Mouse (Mus musculus): ENCODE data around the gene Clic1.
A peak's percentile ranks its signal among the peaks of the same experiment; 100 is the strongest.

Clic1 gene

DNA sequence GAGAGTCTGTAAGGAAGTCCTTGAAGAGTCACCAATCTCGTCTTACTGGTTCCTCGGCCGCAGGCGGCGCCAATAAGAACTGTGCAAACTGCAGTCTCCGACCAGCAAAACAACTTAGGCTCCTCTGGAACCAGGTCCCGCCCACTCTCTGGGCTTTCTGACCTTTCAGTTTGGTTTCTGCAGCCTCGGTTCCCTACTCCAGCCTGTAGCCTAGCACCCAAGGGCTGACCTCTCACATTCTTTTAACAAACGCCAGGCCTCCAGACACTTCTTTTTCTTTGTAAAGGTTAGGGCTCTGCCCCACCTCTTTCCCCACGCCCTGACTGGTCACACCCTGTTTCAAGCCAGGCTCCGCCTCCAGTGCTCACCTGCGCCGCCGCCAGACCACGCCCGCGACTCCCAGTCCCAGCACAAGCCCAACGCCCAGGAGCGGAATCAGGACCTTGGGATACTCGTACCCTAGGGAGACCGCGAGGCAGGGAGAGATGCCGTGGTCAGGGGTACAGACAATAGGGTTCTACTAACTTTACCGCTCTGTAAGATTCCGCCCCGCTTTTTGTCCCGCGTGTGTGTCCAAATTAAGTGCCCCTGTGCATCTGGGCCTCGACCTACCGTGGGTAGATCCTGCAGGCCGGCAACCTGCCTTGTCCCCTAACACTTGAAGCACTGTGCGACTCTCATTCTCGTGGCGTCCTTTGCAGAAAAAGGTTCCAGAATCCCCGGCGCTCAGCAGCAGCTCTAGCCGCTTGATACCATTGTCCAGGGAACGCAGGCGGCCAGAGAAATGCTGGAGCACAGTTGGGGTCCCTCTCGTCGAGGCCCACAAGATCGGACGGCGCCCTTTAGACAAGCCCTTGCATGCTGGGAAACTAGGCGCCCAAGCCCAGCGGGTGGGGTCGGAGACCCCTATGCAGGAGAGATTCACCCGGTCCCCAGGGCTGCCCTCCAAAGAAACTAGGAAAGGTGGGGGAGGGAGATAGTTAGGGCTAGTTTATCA, 15.5 kb downstream of the Clic1 start, which contains the start of gene Ly6g6c:
Ly6g6c (plus strand) TSS at position 438 of the 997 bp plus-strand sequence.
- peak; percentile 92 for DNase-seq

DNA sequence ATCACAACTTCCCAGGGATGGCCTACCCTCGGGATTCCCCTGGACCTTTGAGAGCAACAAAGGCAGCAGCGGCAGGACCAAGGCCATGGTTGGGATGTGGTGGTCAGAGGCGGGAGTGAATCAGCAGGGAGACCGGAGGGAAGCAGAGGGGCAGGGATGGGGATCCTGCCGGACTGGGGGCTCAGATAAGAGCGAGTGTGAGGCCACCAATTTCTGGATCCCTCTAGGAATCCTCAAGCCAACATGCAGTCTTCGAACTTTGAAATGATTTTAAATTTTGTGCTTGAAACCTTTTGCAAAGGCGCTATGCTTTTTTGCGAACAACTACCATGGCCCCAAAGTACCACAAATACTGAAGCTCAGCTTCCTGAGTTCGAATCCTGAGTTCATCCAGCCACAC, 16.3 kb downstream of the Clic1 start, which contains the start of gene Mpig6b:
Mpig6b (minus strand) TSS at position 101 of the 400 bp plus-strand sequence.
- no peak for DNase-seq

DNA sequence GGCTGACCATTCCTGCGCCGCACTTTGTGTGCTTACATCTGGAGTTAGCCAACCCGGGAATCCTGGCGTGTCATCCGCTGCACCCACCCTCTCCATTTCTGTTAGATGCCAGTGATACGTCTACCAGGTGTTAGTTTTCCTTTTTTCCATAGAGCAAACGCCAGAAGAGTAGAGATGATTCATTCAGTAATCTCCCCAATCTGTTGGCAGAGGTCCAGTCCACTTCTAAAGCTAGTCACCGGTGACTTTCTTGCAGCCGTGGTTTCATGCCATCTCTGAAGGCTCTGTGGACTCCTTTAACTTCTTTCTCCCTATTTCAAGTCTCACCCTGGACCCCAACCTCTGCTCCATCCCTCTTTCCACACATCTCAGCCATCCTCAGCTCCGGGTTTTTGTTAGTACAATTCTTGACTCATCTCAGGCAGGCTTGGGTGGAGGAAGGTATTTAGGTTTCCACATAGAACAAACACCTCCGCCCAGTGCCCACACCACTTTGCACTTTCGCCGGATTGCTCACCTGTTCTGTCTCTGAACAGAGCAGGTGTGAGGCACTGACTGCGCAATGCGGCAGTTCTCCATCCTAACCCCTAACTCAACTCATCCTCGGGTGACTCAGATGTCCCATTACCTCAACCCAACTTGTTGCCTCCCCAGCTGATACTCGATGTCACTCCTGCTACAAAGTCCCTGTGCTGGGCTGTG, 18.6 kb downstream of the Clic1 start:
- no peak for DNase-seq

DNA sequence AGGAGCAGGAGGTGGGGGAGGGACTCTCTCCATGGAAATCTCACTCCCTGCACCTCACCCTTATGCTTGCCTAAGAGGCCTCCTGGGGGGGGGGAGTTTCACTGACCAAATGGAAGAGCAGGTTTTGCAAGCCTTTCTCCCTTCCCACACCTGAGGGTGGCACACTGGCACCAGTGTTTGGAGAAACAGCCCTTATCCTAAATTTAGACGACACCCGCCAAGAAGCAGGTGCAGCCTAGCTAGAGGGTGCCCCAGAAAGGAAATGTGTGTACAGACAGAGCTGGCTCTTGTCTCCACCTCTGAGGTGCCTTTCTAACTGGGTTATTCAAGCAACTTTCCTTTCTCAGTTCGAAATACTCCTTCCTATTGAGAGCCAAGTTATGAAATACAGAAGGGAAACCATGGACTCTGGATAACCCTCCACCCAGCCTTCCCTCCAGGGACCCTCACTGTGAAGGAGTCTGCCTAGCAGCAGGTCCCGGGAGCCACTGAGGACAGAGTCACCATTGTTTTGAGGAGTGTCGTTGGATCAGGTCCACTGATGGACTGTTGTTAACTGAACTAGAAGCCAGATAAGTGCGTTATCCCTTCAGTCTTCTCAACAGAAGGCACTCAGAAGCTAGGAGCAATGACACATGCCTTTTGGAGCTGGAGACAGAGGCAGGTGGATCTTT, 20.9 kb downstream of the Clic1 start:
- DNase-seq, result peak; percentile 74

DNA sequence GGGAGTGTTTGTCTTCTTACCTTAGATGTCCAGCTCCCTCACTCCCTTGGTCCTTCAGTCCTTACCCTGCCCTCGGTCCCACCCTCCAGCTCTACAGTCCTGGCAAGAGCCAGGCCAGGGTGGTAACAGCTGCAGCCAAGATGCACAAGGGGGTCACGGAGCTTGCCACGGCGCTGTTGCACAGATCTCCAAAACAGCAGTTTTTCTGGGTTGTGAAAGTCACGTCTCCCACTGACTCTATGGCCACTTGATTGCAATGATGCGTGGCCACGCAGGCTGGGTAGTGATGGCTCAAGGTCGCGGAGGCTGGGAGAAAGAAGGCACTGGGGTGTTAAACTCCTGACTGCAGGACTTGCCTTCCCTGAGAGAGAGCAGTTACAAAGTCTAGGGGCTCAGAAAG, 21.7 kb downstream of the Clic1 start:
- DNase-seq, result no peak

DNA sequence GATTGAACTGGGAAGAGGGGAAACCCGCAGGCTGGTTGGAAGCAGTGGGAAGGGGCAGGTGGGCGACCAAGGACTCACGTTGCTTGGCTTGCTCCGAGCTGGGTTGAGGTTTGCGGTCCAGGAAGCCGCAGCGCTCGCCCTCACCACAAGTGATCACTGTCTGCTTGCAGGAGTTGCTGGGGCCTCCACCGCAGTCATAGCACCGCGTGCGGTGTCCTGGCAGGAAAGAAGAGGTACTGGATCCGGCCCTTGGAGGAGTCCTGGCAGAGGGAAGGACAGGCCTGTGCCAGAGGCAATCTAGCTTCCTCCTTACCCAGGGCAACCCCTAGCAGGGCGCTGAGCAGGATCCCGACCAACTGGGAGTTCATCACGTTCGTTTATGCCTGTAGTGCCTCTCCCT, 24.3 kb downstream of the Clic1 start:
- no peak for DNase-seq

DNA sequence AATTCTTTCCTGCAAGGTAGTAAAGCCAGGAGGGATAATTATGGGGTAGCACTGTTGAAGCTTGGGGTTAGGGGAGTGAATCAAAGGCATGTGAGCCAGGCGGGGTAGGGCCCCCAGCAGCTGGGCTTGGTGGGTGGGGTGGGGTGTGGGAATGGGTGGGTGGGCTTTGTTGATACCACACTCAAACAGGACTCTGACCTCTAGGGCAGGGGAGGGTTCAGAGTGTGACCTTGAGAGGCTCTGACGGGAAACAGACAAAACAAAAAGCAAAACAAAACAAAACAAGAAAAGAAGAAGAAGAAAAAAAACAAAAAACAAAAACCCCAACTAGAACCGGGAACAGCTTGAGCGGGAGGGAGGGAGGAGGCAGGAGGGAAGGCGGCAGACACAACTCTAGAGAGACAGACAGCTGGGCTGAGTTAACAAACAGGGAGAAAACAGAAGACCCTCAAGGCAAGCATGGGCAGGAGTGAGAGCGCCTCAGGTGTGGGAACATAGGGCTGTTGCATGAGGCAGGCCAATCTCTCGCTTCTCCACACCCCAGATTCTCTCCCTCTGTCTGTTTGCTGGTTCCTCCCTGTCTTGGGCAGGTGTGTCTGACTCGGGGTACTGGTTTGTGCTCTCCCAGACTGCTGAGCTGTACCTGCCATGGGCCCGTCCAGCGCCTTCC, 26.9 kb downstream of the Clic1 start, which contains the start of gene Ly6g6e:
Ly6g6e (plus strand) TSS at position 396 of the 670 bp plus-strand sequence.
- DNase-seq, result no peak

DNA sequence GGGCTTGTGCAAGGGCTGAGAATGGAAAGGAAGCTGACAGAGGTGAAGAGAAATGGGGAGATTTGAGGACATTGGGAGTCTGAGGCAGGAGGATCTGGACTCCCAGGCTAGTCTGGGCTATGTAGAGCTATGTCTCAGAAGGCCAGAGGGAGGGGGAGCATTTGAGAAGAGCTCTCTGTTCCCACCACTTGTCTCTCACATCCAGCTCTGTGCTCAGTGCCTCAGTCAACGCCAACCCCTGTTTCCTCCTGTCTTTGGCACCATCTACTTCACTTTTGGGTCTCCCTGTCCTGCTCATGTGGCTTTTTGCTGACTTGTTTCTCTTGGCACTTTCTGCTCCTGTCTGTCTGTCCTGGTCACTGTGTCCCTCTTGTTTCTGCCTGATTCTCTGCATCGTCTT, 27.5 kb downstream of the Clic1 start:
- no peak for DNase-seq

DNA sequence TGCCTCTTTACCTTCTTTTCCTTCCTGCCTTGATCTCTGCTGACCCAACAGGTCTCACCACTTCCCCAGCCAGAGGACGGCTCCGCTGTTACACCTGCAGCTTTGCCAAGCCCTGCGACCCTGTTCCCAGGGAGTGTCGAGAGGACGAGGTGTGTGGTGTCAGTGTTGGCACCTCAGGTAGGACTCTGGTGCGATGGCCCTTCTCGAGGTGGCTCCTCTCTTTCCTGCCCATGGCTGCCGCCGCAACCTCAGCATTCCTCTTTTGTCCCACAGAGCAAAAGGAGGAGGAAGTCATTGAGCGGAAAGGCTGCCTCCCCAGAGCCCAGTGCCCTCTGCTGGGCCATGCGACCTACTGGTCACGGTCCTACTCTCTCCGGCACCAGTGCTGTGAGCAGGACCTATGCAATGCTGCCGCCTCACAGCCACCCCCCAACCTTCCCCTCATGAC, 28.0 kb downstream of the Clic1 start, which contains the start of gene Ly6g6d:
Ly6g6d (minus strand) TSS at position 280 of the 448 bp plus-strand sequence.
- DNase-seq, result peak; percentile 80

DNA sequence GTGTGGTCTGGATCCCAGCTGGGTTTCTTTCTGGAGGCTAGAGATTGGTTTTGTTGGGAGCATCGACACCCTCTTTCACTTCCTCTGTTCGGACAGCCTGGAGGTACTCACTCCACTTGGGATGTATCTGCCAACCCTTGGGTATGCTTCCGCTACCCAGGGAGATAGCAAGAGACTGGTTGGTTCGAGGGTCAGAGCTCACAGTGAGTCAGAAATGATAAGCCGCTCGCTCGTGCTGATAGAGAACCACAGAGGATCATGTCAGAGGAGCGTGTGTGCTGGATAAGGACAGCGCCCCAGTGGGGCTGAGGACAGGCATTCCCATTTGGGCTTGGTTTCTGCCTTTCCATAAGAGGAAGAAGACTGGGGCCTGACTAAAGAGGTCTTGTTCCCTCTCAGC, 30.0 kb downstream of the Clic1 start:
- DNase-seq, result no peak

DNA sequence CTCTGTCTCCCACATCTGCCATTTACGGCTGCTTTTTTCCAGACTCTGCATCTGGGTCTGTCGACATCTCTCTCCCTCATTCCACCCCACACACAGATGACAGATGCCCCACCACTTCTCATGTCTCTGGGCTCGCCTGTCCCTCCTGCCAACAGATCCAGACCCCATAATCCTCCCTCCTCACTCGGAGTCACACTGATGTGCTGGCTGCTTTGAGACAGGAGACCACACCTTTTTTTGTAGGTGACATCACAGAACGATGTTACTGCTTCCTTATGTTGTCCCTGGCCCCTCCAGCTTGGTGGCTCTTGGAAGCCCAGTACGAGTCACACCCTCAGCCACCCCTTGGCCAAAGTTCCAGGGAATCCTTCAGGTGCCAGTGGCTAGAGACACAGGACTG, 30.5 kb downstream of the Clic1 start:
- DNase-seq, result no peak

DNA sequence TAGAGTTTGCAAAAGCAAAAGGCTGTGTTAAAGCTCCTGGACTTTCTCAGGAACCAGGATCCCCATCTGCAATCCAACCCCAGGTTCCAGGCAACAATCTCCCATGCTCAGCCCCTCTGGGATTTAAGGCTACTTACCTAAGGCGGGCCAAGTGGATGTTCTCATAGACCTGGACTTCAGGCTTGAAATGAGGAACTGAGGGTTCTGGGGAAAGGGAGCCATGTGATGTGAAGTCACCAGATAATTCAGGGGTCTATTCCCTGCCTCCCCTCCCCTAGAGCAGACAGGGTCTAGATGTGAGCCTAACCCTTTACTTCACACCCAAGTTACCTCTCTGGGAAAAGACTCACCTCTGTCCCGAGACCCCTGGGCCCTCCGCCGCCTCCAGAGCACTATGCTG, 30.9 kb downstream of the Clic1 start:
- no peak for DNase-seq

DNA sequence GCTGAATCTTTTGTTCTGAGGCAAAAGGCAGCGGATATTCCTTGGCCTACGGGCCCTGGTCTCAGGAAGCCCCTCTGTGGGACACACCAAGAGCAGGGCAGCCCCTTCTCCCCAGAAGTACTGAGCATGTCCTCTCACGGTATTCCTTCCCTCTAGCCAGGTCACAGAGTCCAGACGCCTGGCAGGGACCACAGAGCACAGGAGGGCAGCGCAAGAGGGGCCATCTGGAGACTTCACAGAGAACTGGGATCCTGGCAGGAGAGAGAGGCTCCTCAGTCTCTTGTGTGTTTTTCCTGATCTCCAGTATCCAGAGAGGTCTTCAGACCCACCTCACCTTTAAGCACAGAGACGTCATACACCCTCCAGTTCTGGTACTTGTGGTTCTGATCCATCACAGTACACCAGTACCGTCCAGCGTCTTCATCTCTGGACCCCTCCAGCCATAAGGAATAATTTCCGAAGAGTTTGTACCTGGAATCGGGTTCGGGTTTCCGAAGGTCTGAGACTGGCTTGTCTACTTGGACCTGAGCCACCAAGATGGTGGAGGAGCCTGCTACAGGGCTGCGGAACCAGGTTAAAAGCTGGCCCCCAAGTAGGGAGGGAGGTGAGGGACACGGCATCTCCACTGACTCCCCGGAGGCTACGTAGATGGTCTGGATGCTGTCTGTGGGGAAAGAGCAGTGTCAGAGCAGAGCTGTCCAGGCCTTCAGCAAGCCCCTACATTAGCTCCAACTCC, 33.2 kb downstream of the Clic1 start:
- no peak for DNase-seq

DNA sequence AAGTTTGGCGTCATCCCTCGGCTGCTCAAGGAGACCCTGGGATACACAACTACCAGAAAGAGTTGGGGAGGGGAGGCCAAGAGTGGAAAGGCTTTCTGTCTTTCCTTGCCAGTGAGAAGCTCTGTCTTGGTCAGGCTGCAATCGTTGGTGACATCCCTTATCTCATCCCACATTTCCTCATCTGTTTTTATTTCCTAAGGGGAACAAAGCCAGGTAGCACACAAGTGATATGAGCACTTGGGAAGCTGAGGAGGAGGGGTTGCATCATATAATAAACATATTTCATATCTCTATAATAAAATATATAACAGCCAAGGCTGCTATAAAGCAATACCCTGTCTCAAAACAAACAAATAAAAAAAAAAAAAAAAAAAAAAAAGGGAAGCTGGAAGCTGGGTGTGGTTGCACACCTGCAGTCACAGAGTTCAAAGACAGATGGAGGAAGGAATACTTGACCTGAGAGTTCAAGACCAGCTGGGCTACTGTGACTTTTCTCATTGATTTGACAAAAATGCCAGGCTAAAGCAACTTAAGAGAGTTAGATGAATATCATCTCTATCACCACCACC, 34.2 kb downstream of the Clic1 start:
- no peak for DNase-seq

DNA sequence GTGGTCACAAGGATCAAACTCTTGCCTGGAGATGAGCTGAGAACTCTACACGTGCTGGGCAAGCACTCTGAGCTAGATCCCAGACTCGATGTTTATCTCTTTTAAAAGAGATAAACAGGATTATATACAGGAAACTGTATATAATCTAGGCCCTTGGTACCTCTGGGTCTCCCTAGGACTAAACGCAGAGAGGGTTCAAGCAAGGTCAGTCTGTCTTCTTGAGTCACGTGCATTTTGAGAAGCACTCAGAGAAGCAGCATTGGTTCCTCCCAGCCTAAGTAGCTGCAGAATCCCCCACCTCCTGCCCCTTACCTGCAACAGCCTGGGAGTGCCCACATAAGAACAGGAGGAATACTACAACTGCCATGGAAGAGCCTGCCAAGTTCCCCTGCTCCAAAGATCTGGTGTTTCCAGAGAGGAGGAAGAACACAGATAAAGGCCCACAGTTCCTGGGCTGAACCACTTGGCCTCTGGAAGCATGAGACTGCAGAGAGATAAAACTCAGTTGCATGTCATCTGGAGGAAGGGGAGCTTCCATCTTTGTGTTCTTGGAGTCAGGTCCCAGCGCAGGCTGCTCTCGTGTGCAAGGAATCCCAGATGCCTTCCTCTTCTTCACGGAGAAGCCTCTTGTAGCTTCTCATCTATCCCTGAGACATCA, 35.6 kb downstream of the Clic1 start, which contains the start of gene Ly6g6f:
Ly6g6f (minus strand) TSS at position 403 of the 658 bp plus-strand sequence.
- no peak for DNase-seq

DNA sequence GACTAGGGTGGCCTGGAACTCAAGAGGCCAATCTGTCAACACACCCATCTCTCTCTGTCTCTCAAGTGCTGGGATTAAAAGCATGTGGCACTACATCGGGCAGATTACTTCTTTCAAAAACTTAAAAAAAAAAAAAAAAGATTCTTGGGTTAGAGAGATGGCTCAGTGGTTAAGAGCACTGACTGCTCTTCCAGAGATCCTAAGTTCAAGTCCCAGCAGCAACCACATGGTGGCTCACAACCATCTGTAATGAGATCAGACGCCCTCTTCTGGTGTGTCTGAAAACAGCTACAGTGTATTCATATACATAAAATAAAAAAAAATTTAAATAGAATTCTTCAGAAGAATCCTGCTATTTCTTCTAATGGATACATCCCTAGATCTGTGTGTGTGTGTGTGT, 38.4 kb downstream of the Clic1 start:
- no peak for DNase-seq

DNA sequence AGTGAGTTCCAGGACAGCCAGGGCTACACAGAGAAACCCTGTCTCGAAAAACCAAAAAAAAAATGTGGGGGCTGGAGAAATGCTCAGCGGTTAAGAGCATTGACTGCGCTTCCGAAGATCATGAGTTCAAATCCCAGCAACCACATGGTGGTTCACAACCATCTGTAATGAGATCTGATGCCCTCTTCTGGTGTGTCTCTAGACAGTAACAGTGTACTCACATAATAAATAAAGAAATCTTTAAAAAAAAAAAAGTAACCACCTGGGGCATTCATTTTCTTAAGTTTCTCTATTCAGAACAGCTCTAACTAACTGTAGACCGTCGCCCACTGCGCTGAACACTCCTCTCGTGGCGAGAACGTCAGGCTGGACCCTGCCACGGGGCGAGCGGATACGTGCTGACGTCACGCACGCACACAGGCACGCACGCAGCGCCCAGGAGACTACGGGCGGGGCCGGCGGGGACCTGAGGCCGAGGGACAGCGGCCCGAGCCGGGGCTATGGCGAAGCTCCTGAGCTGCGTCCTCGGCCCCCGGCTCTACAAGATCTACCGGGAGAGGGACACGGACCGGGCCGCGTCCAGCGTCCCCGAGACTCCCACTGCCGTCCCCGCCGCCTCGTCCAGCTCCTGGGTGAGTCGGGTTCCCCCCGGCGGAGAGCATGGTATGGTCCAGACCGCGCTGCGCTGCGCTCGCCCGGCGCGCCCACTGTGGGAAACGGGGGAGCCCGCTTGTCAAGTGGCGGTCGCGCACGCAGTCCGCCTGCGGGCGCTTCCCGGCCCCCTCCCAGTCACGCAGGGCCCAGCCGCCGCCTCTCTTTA, 39.3 kb downstream of the Clic1 start, which contains the start of gene Abhd16a:
Abhd16a (plus strand) TSS at position 439 of the 820 bp plus-strand sequence.
- DNase-seq, result peak; percentile 97

DNA sequence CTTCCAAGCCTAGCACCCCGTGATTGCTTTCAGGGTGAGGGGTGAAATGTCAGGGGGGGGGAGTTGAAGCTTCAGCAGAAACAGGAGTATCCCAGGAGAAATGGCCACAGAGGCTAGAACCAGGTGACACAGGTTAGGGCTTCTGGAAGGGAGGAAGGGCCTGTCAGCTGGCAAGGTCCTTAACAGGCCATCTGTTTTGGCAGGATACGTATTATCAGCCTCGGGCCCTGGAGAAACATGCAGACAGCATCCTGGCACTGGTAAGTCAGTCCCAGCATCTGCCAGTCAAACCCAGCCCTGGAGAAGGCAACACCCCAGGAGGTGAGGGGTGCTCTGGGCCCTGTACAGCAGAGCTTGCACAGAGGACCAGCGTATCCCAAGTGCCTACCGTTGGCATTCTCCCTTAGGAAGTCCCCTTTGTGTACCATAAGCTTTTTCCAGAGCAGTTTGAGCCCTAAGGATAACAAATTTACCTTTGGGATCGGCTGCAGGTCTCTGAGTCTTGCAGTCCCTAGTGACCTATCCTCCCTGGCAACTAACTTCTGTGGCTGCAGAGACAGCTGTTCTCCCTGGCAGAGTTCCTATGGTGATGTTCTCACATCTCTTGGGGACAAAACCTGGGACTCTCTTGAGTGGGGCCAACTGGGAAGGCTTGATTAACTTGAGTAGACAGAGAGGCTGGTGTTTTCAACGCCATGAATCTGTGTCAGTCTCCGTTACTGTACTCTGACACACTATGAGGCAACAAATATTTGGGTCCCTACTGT, 40.6 kb downstream of the Clic1 start:
- peak; percentile 33 for DNase-seq

Data from lung, postnatal 36 days (tissue).